Mouse (Mus musculus): Measurements from ENCODE around the gene Nos2. TPM values are rescaled to one million over a fixed set of nuclear protein-coding genes. Genes with fewer than 3 reads are reported as not detected.
A peak's percentile ranks its signal among the peaks of the same experiment; 100 is the strongest.

The Nos2 gene
- polyA plus RNA-seq, 1 experiment from 2014 or later = 0.21 TPM

DNA sequence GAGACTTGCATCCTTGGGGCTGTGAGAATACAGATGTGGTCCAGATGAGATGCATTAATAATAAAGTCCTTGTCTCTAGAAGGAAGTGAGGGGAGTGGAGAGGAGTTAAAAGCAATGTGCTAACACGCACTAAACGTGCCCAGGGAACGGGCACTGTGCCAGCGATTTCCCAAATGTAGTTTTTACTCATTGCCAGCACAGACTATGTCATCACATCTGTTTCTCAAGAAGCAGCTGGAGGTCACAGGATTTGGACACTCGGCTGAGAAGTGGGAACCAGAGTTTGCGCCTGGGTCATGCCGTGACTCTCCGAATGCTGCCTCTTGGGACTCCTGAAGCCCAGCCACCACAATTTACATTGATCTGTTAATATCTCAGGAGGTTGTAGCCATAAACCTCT is 29.8 kb downstream of the Nos2 start:
- ATAC-seq = no peak

GRCm38 (mm10) chr11:78952467-78952866 is 31.9 kb downstream of the Nos2 start:
- no peak overlapping the region for H3K4me3 ChIP-seq (ENCODE audit: low read depth, low read length)
- no peak overlapping the region for H3K27ac ChIP-seq (ENCODE audit: low read depth, low read length)
- peaks cover 8% of the 10 kb centered on the region; the same call in 1 of the 2 replicates for H3K27me3 ChIP-seq (replicated peaks; ENCODE audit: control insufficient read depth, insufficient read depth, low read length)
- no peak for TF ChIP-seq CTCF (IDR thresholded peaks at IDR 0.05; ENCODE audit: low read depth)
- no peak for ATAC-seq
- no peaks in the 10 kb centered on the region for H3K36me3 ChIP-seq (ENCODE audit: control insufficient read depth, insufficient read depth)
- H3K4me1 ChIP-seq (replicated peaks; ENCODE audit: control insufficient read depth, insufficient read depth, low read length) = no peaks in the 10 kb centered on the region
- H3K4me2 ChIP-seq (replicated peaks; ENCODE audit: low read depth) = 0 out of 2 replicates have a peak overlapping the region, but pooled peaks have one; percentile 6
- H3K9me3 ChIP-seq (ENCODE audit: control insufficient read depth) = no peaks in the 10 kb centered on the region
- H3K9ac ChIP-seq (ENCODE audit: low read depth, low read length) = no peak overlapping the region
- 10% methylated on average over 17 of the region's 17 CpGs for WGBS

More for the DNA sequence above, 29.8 kb downstream of the Nos2 start:
- Histone ChIP-seq H3K9me3 (ENCODE audit: control insufficient read depth) (no peaks in the 10 kb centered on the region), H3K4me2 (replicated peaks; ENCODE audit: low read depth) (no peak overlapping the region), H3K27me3 (replicated peaks; ENCODE audit: control insufficient read depth, insufficient read depth, low read length) (peaks cover 8% of the 10 kb centered on the region; the same call in 1 of the 2 replicates), H3K36me3 (ENCODE audit: control insufficient read depth, insufficient read depth) (no peaks in the 10 kb centered on the region), H3K9ac (ENCODE audit: low read depth, low read length) (no peak overlapping the region), H3K4me1 (replicated peaks; ENCODE audit: control insufficient read depth, insufficient read depth, low read length) (no peaks in the 10 kb centered on the region), H3K27ac (ENCODE audit: low read depth, low read length) (no peak overlapping the region), H3K4me3 (ENCODE audit: low read depth, low read length) (no peak overlapping the region)
- no peak for TF ChIP-seq CTCF (IDR thresholded peaks at IDR 0.05; ENCODE audit: low read depth)
- 77% methylated on average over 8 of the region's 8 CpGs for WGBS

GRCm38 (mm10) chr11:78956260-78956659 is 35.7 kb downstream of the Nos2 start:
- Histone ChIP-seq H3K36me3 (ENCODE audit: control insufficient read depth, insufficient read depth) (no peaks in the 10 kb centered on the region), H3K4me2 (replicated peaks; ENCODE audit: low read depth) (no peak overlapping the region), H3K4me1 (replicated peaks; ENCODE audit: control insufficient read depth, insufficient read depth, low read length) (no peaks in the 10 kb centered on the region), H3K27me3 (replicated peaks; ENCODE audit: control insufficient read depth, insufficient read depth, low read length) (peaks cover 8% of the 10 kb centered on the region; the same call in 1 of the 2 replicates), H3K9ac (ENCODE audit: low read depth, low read length) (no peak overlapping the region), H3K4me3 (ENCODE audit: low read depth, low read length) (no peak overlapping the region), H3K27ac (ENCODE audit: low read depth, low read length) (no peak overlapping the region), H3K9me3 (ENCODE audit: control insufficient read depth) (no peaks in the 10 kb centered on the region)
- 8% methylated on average over 7 of the region's 7 CpGs for WGBS
- ATAC-seq = no peak
- TF ChIP-seq CTCF (IDR thresholded peaks at IDR 0.05; ENCODE audit: low read depth) = peak; percentile 92

DNA sequence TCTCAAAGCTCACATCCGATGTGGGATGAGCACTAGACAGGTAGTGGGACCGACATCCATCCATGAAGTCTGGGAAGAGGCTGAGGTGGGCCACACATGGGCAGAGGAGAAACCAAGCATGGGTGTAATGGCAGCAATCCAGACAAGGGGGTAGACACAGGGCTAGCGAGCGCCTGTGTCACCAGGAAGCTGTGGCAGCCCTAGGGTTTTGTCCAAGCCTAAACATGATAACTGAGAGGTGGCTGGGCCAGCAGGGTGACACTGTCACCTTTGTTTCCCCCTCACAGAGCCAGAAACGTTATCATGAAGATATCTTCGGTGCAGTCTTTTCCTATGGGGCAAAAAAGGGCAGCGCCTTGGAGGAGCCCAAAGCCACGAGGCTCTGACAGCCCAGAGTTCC is 38.8 kb downstream of the Nos2 start:
- no peak for TF ChIP-seq CTCF (IDR thresholded peaks at IDR 0.05; ENCODE audit: low read depth)
- no peak overlapping the region for H3K4me2 ChIP-seq (replicated peaks; ENCODE audit: low read depth)
- H3K4me1 ChIP-seq (replicated peaks; ENCODE audit: control insufficient read depth, insufficient read depth, low read length) = no peaks in the 10 kb centered on the region
- no peak overlapping the region for H3K4me3 ChIP-seq (ENCODE audit: low read depth, low read length)
- ATAC-seq = no peak
- H3K27me3 ChIP-seq (replicated peaks; ENCODE audit: control insufficient read depth, insufficient read depth, low read length) = no peaks in the 10 kb centered on the region
- WGBS = 63% methylated on average over 8 of the region's 8 CpGs
- no peak overlapping the region for H3K27ac ChIP-seq (ENCODE audit: low read depth, low read length)
- H3K9ac ChIP-seq (ENCODE audit: low read depth, low read length) = no peak overlapping the region
- H3K36me3 ChIP-seq (ENCODE audit: control insufficient read depth, insufficient read depth) = peaks cover 21% of the 10 kb centered on the region; the same call in 1 of the 2 replicates
- no peaks in the 10 kb centered on the region for H3K9me3 ChIP-seq (ENCODE audit: control insufficient read depth)

GRCm38 (mm10) chr11:78959841-78960520 is 39.4 kb downstream of the Nos2 start:
- Histone ChIP-seq H3K27ac (ENCODE audit: low read depth, low read length) (no peak overlapping the region), H3K36me3 (ENCODE audit: control insufficient read depth, insufficient read depth) (peaks cover 27% of the 10 kb centered on the region; the same call in 1 of the 2 replicates), H3K4me3 (ENCODE audit: low read depth, low read length) (no peak overlapping the region), H3K27me3 (replicated peaks; ENCODE audit: control insufficient read depth, insufficient read depth, low read length) (no peaks in the 10 kb centered on the region), H3K4me1 (replicated peaks; ENCODE audit: control insufficient read depth, insufficient read depth, low read length) (no peaks in the 10 kb centered on the region), H3K9me3 (ENCODE audit: control insufficient read depth) (no peaks in the 10 kb centered on the region), H3K4me2 (replicated peaks; ENCODE audit: low read depth) (no peak overlapping the region), H3K9ac (ENCODE audit: low read depth, low read length) (no peak overlapping the region)
- peak; percentile 73 for TF ChIP-seq CTCF (IDR thresholded peaks at IDR 0.05; ENCODE audit: low read depth)
- no peak for ATAC-seq
- WGBS = 63% methylated on average over 5 of the region's 5 CpGs

- ATAC-seq = no peak; the same call in 1 of the 2 replicates
Measured at GRCm38 (mm10) chr11:78961221-78961620, 40.6 kb downstream of the Nos2 start.

More at GRCm38 (mm10) chr11:78961221-78961620, 40.6 kb downstream of the Nos2 start:
- no peaks in the 10 kb centered on the region for H3K27me3 ChIP-seq (replicated peaks; ENCODE audit: control insufficient read depth, insufficient read depth, low read length)
- TF ChIP-seq CTCF (IDR thresholded peaks at IDR 0.05; ENCODE audit: low read depth) = no peak
- 32% methylated on average over 5 of the region's 5 CpGs for WGBS
- peaks cover 35% of the 10 kb centered on the region for H3K36me3 ChIP-seq (ENCODE audit: control insufficient read depth, insufficient read depth)
- no peaks in the 10 kb centered on the region for H3K4me1 ChIP-seq (replicated peaks; ENCODE audit: control insufficient read depth, insufficient read depth, low read length)
- H3K27ac ChIP-seq (ENCODE audit: low read depth, low read length) = no peak overlapping the region
- H3K9me3 ChIP-seq (ENCODE audit: control insufficient read depth) = no peaks in the 10 kb centered on the region
- no peak overlapping the region for H3K4me2 ChIP-seq (replicated peaks; ENCODE audit: low read depth)
- H3K4me3 ChIP-seq (ENCODE audit: low read depth, low read length) = no peak overlapping the region
- no peak overlapping the region for H3K9ac ChIP-seq (ENCODE audit: low read depth, low read length)

Measured in intestine, postnatal 0 days (tissue).